Mouse (Mus musculus): ENCODE data around the gene Atp8b4.

The Atp8b4 gene

GRCm38 (mm10) chr2:126361131-126361810 lies 139.2 kb downstream of the Atp8b4 start:
- no peak for DNase-seq (ENCODE audit: low read depth, low spot score)

DNA sequence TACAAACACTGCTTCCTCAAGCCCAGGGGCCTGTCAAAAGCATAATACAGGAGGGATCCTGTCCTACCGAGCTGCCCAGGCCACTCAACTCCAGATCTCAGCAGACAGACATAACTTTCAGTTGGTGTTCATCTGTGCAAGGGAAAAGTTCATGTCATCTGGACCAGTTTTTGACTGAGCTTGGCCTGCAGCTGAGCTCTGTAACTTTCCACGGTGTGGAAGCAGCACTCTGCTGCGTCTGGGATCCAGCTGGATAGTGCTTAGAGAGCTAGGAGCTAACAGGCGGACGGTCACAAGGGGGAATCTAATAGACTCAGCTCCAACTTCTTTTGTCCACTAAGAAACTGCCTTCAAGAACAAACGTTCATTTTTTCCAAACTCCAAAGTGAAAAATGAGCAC lies 139.8 kb downstream of the Atp8b4 start:
- peak; percentile 9 for DNase-seq (ENCODE audit: low read depth, low spot score)

- no peak for DNase-seq (ENCODE audit: low read depth, low spot score)
These were observed 140.5 kb downstream of the Atp8b4 start for GRCm38 (mm10) chr2:126359965-126360364.

DNA sequence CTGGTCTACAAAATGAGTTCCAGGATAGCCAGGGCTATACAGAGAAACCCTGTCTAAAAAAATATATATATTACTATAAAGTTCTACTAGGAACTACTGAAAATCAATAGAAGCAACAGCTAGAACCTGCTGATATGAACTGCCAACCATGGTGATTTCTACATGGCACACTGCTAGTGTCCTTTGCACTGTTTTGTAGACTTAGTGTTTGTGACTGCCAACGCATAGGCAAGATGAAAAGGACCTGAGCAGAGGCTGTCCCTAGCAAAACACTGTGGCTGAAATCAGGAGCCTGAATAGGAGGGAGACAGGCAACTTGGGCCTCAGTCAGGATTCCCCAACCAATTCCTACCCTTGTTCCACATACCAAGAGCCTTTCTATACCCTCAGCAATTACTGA lies 141.2 kb downstream of the Atp8b4 start:
- no peak for DNase-seq (ENCODE audit: low read depth, low spot score)

- no peak for DNase-seq (ENCODE audit: low read depth, low spot score)
These were observed 141.7 kb downstream of the Atp8b4 start for GRCm38 (mm10) chr2:126358741-126359140.

DNA sequence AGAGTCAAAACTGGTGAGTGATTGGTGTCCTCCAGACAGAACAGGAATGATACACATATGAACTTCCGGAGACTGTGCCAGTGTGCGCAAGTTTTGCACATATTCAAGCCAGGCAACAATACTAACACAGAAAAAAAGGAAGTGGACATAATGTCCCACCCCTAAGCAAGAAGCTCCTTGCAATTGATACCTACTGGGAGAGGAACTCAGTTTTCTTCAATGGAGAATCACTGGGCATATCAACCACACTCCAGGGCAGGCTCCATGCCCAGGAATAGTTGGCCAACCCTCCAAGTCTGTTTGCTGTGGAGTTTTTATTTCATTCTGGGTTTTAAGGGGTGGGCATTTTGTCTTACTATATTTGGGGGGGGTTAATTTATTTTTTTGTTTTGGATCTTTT lies 145.2 kb downstream of the Atp8b4 start:
- DNase-seq (ENCODE audit: low read depth, low spot score): no peak

GRCm38 (mm10) chr2:126351811-126352210 lies 148.7 kb downstream of the Atp8b4 start:
- DNase-seq (ENCODE audit: low read depth, low spot score): no peak

DNA sequence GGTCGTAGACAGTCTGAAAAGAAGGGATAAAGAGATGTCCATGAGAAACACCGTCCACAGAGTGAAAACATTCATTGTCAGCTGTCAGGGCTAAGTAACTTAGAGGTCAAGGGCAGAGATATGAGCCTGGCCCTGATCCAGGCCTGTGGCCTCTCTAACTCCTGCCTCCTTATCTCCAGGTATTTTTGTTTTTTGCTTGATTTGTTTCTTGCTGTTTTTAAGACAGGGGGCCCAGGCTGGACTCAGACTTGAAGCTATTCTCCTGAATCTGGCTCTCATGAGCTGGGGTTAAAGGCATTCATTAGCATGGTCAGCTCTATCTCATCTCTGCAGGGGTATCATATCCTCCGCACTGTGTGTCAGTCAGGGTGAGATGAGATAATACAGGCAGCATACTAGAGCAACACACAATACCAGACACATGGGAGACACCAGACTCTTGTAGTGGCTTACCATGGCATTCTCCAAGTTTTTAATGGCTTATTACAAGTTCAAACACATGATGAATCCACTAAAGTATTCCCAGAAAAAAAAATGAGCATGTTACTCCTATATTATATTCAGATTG lies 157.4 kb downstream of the Atp8b4 start:
- no peak for DNase-seq (ENCODE audit: low read depth, low spot score)

DNA sequence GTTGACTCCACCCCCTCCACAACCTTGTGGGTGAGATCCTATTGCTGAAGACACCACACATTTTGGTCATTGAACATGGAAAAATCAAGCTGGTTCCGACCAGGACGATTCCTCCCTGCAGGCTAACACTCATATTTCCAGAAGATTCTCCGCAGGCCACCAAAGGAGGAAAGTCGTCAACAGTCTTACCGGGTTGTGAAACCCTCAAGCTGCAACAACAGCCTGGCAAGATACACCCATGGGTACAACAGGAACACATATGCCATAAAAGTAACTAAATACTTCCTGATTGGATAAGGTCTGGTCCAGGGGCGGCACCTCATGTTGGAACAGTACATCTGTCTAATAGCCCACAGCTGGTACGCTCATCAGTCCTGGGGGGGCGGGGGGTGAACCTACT lies 159.0 kb downstream of the Atp8b4 start:
- no peak for DNase-seq (ENCODE audit: low read depth, low spot score)

DNA sequence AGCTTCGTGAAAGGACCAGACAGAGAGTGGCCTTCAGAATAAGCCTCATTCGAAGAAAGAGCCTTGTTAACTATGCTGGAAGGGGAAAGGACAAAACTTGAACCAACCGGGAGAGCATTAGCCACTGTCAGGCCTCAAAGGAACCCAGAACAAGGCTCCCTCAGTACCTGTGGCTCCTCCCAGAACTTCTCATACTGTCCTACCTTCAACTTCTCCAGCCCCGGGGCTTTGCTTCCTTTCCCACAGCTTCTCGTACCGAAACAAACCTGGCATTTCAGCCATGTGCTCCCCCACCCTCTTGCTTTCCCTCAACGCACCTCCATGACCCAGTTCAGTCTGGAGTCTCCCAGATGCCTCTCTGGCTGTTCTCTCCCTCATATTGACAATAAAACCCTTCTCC lies 160.3 kb downstream of the Atp8b4 start:
- no peak for DNase-seq (ENCODE audit: low read depth, low spot score)

- no peak for DNase-seq (ENCODE audit: low read depth, low spot score)
These were observed 161.0 kb downstream of the Atp8b4 start for GRCm38 (mm10) chr2:126339516-126339915.

DNA sequence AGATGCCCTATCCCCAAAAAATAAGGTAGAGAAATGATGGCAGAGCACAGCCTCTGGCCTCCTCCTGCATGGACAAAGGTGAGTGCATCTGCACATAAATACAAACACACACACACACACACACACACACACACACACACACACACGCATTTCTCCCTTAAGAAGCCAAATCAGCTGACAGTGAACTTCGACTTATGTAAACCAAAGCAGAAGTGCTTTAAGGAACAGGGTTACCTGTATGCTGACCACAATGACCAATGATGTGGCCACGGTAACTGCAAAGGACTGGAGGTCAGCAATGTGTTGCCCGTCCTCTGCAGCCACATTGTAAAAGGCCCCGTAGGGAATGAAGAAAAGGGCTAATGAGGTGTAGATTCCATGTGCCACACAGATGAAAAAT lies 163.3 kb downstream of the Atp8b4 start:
- no peak for DNase-seq (ENCODE audit: low read depth, low spot score)

- no peak for DNase-seq (ENCODE audit: low read depth, low spot score)
These were observed 168.7 kb downstream of the Atp8b4 start for GRCm38 (mm10) chr2:126331794-126332193.

- no peak for DNase-seq (ENCODE audit: low read depth, low spot score)
These were observed 177.3 kb downstream of the Atp8b4 start for GRCm38 (mm10) chr2:126323206-126323605.

DNA sequence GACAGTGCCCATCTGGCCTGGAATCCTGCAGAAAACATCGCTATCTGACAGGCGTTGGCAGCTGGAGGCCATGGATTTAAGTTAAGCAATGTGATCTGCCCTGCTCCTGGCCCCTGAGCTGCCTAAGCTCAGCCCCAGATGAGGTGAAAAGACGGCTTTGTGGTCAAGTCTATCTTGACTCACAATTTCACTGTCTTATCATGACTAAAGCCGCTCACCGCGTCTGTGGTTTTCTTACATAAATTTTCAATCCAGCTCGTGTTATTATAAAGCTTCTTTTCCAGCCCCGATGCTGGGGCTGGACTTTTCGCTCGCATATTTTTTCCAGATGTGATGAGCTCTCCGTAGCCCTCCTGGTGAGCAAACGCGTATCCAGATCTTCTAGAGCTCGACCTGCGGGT lies 177.8 kb downstream of the Atp8b4 start:
- DNase-seq (ENCODE audit: low read depth, low spot score): no peak

- no peak for DNase-seq (ENCODE audit: low read depth, low spot score)
These were observed 182.4 kb downstream of the Atp8b4 start for GRCm38 (mm10) chr2:126318071-126318470.

GRCm38 (mm10) chr2:126316942-126317341 lies 183.5 kb downstream of the Atp8b4 start:
- DNase-seq (ENCODE audit: low read depth, low spot score): no peak

DNA sequence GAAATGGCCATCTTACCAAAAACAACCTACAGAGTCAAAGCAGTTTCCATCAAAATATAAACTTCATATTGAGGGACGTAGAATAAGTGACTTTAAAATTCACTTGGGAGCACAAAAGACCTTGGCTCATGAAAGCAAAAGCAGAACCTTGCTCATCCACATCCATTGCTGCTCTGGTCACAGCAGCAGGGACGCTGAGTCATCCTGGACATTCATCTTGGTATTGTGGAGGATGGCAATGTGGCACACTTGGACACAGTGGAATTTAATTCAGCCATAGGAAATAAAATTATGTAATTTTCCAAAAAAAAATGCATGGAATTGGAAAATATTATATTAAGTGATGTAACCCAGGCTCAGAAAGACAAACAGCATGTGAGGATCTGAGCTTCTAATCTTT lies 184.1 kb downstream of the Atp8b4 start:
- peak; percentile 40 for DNase-seq (ENCODE audit: low read depth, low spot score)

DNA sequence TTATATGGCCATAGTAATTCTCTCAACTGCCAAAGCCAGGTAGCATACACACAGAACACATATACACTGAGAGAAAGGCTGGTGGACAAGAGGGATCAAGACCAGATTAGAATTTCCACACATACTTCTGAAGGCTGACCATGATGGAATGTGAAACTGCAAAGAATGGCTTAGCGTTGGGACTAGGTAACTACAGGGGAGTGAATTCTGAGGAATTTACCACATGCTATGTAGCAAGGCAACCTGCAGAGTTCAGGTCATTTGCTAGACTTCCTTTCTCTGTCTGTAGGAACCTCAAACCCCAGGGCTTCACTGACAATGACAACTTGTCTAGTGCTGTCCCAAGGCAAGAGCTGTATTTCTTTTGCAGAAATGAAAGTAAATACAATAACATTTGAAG lies 189.4 kb downstream of the Atp8b4 start:
- no peak for DNase-seq (ENCODE audit: low read depth, low spot score)

DNA sequence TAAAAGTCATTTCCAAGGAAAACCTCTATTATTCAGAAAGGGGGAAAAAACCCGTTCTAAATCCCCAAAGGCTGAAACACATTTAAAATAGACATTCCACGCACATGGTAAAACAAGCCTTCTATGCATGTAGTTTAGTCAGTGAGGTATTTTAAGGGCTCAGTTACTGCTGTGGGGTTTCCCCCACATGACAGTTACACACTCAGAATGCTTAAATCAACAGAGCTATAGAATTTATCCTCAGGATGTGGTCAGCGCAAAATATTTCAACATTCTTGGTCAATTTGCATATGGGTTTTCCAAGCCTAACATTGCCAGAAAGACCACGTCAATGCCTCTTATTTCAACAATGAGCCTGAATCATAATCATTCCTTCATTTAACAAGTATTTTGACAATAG lies 190.5 kb downstream of the Atp8b4 start:
- no peak for DNase-seq (ENCODE audit: low read depth, low spot score)

- DNase-seq (ENCODE audit: low read depth, low spot score): no peak
These were observed 195.9 kb downstream of the Atp8b4 start for GRCm38 (mm10) chr2:126304621-126305020.

DNA sequence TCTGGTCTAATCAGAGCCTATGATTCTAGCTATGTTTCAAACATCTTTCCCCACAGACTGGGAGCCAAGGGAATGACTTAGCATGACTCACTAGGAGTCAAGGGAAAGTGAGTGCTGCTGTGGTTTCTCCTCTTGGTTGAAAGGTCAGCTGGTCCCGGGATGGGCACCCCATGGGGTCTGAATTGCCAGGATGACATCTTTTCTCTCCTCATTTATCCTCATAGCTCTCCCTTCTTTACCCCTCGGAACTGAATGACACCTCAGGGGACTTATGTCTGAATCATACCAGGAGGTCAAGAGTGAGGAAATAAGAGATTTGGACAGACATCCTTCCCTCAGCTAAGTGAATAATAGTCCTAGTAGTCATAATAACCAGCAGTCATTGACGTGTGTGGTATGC lies 197.2 kb downstream of the Atp8b4 start:
- no peak for DNase-seq (ENCODE audit: low read depth, low spot score)

DNA sequence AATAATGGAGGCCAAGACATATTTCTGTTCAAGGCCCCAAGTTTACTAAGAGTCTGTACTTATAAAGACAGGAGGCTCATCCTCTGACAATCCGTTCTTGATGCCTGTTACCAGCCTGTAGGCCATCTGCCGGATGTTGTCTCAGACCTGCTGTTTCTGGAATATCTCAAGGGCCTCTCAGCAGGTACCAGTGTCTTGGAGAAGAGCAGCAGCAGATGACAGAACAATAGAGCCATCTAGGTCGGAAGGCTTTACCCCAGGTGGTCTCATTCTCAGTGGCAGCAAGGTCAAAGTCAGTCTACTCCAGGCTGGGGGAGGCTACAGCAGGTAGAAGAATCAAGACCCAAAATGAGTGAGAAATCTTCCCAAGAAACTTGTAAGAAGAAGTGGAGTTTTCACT lies 198.1 kb downstream of the Atp8b4 start:
- DNase-seq (ENCODE audit: low read depth, low spot score): no peak

- no peak for DNase-seq (ENCODE audit: low read depth, low spot score)
These were observed 209.8 kb downstream of the Atp8b4 start for GRCm38 (mm10) chr2:126290702-126291101.

Data from brain, adult 2 months (tissue).